Mouse (Mus musculus) liver, embryonic 14.5 days (tissue): ENCODE data around the gene Ppm1e.

Experiments
- CTCF ChIP-seq: IDR thresholded peaks from 2 replicates; pipeline ENCODE4 v1.5.1; 2016; ENCODE audit warnings: antibody characterized with exemption, low read depth, control low read depth
- EP300 ChIP-seq: IDR thresholded peaks from 2 replicates; pipeline ENCODE4 v1.6.1; 2016; ENCODE audit warnings: antibody characterized with exemption, low read depth

DNA sequence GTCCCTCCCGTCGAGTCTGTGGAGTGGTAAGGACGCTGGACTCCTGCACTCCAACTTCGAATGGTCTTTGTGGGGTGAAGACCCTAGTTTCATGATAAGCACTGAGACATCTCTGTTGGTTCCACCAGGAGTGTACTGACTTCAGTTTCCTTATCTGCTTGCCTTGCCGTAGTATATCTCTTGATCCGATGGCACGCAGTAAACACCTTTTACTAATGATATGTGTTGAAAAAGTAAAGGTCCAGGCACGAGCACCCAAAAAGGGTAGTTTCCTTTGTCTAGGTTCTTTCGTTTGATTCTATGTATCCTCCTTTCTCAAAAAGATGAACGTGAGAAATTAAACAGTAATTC is 414 bp upstream of the Ppm1e start:
- TF ChIP-seq CTCF: no peak
- TF ChIP-seq EP300: no peak
